Mouse (Mus musculus) limb, embryonic 10.5 days (tissue): Measurements from ENCODE around the gene Cage1. TPM values are rescaled to one million over a fixed set of nuclear protein-coding genes. Genes with fewer than 3 reads are reported as not detected.

ENCODE experiments used
- DNase-seq: peaks from one replicate; pipeline ENCODE4 v3.0.0-alpha.2; 2017; ENCODE audit warnings: low spot score
- H3K27ac ChIP-seq: fragments of 300-500 bp; sonication (generic); 2 replicates; pipeline ENCODE4 v1.5.1; 2016; ENCODE audit warnings: mild to moderate bottlenecking
- H3K27me3 ChIP-seq: fragments of 300-500 bp; sonication (generic); 2 replicates; pipeline ENCODE4 v1.6.1; 2016; ENCODE audit warnings: low read depth, mild to moderate bottlenecking; ENCODE audit not compliant: poor library complexity, severe bottlenecking
- H3K36me3 ChIP-seq: fragments of 300-500 bp; sonication (generic); 2 replicates; pipeline ENCODE4 v1.6.1; 2016; ENCODE audit warnings: mild to moderate bottlenecking, moderate library complexity
- H3K4me1 ChIP-seq: fragments of 300-500 bp; sonication (generic); 2 replicates; pipeline ENCODE4 v1.6.1; 2016
- H3K4me3 ChIP-seq: fragments of 300-500 bp; sonication (generic); 2 replicates; pipeline ENCODE4 v1.5.1; 2016; ENCODE audit warnings: mild to moderate bottlenecking, moderate library complexity
- H3K9me3 ChIP-seq: fragments of 300-500 bp; sonication (generic); replicated peaks from 2 replicates; pipeline ENCODE4 v1.6.1; 2016; ENCODE audit warnings: mild to moderate bottlenecking
- WGBS: fragments of 180-500 bp; shearing (Covaris S2); methylation state at CpG from one replicate; pipeline ENCODE4 v1.1.7; 2016; 5-methylcytosine and 5-hydroxymethylcytosine counted together
- polyA plus RNA-seq: library from polyadenylated mRNA; unstranded; fragments of >200 nt; fragmentation: Nextera tagmentation; extraction: Ambion mirVana; gene quantifications from 2 replicates; pipeline ENCODE4 v1.2.1, GENCODE M21; 2016

Cage1 gene
- polyA plus RNA-seq, 1 experiment from 2014 or later, result 0.96 TPM

- Histone ChIP-seq H3K27ac (no peak overlapping the region), H3K36me3 (peaks cover 5% of the 10 kb centered on the region; the same call in 1 of the 2 replicates), H3K27me3 (peaks cover 3% of the 10 kb centered on the region; the same call in 1 of the 2 replicates), H3K9me3 (no peaks in the 10 kb centered on the region), H3K4me3 (no peak overlapping the region), H3K4me1 (peaks cover 37% of the 10 kb centered on the region)
- WGBS, result 62% methylated on average over 8 of the region's 8 CpGs
- no peak for DNase-seq
Observed at GRCm38 (mm10) chr13:37969988-37970387, 66.9 kb downstream of the Cage1 start.

- WGBS, result 10% methylated on average over 14 of the region's 14 CpGs
- H3K4me3 ChIP-seq, result no peak overlapping the region
- H3K36me3 ChIP-seq, result peaks cover 5% of the 10 kb centered on the region; the same call in 1 of the 2 replicates
- no peak overlapping the region for H3K27ac ChIP-seq
- peak; percentile 93 for DNase-seq
- peaks cover 44% of the 10 kb centered on the region for H3K4me1 ChIP-seq
- H3K27me3 ChIP-seq, result peaks cover 9% of the 10 kb centered on the region; the same call in 1 of the 2 replicates
- H3K9me3 ChIP-seq, result no peaks in the 10 kb centered on the region
Observed at GRCm38 (mm10) chr13:37969337-37969736, 67.5 kb downstream of the Cage1 start.

- Histone ChIP-seq H3K36me3 (peaks cover 3% of the 10 kb centered on the region; the same call in 1 of the 2 replicates), H3K4me3 (peak overlapping the region; percentile 32; the same call in 1 of the 2 replicates), H3K4me1 (peaks cover 46% of the 10 kb centered on the region), H3K27ac (peak overlapping the region; percentile 78), H3K9me3 (no peaks in the 10 kb centered on the region), H3K27me3 (peaks cover 13% of the 10 kb centered on the region; the same call in 1 of the 2 replicates)
- 57% methylated on average over 10 of the region's 10 CpGs for WGBS
- DNase-seq, result no peak
Observed at GRCm38 (mm10) chr13:37967565-37967964, 69.3 kb downstream of the Cage1 start.

- H3K27ac ChIP-seq, result peak overlapping the region; percentile 78
- peak overlapping the region; percentile 32 for H3K4me3 ChIP-seq
- H3K27me3 ChIP-seq, result peaks cover 13% of the 10 kb centered on the region; the same call in 1 of the 2 replicates
- H3K4me1 ChIP-seq, result peaks cover 46% of the 10 kb centered on the region
- WGBS, result 38% methylated on average over 12 of the region's 12 CpGs
- peak; percentile 76 for DNase-seq
- H3K9me3 ChIP-seq, result no peaks in the 10 kb centered on the region
- peaks cover 3% of the 10 kb centered on the region; the same call in 1 of the 2 replicates for H3K36me3 ChIP-seq
Observed at GRCm38 (mm10) chr13:37967052-37967437, 69.8 kb downstream of the Cage1 start.

GRCm38 (mm10) chr13:37966256-37967051 is 70.4 kb downstream of the Cage1 start:
- H3K9me3 ChIP-seq, result no peaks in the 10 kb centered on the region
- 75% methylated on average over 15 of the region's 15 CpGs for WGBS

GRCm38 (mm10) chr13:37965126-37965914 is 71.5 kb downstream of the Cage1 start:
- Histone ChIP-seq H3K4me3 (no peak overlapping the region), H3K27me3 (peaks cover 13% of the 10 kb centered on the region; the same call in 1 of the 2 replicates), H3K36me3 (no peaks in the 10 kb centered on the region), H3K27ac (0 out of 2 replicates have a peak overlapping the region, but pooled peaks have one; percentile 4), H3K4me1 (peaks cover 46% of the 10 kb centered on the region), H3K9me3 (no peaks in the 10 kb centered on the region)
- 25% methylated on average over 17 of the region's 17 CpGs for WGBS
- DNase-seq, result no peak

More at GRCm38 (mm10) chr13:37966256-37967051, 70.4 kb downstream of the Cage1 start:
- H3K4me1 ChIP-seq, result peaks cover 46% of the 10 kb centered on the region
- peaks cover 13% of the 10 kb centered on the region; the same call in 1 of the 2 replicates for H3K27me3 ChIP-seq
- peak; percentile 45 for DNase-seq
- no peak overlapping the region for H3K4me3 ChIP-seq
- peak overlapping the region; percentile 78 for H3K27ac ChIP-seq
- H3K36me3 ChIP-seq, result no peaks in the 10 kb centered on the region

- peaks cover 46% of the 10 kb centered on the region for H3K4me1 ChIP-seq
Observed at GRCm38 (mm10) chr13:37964128-37965087, 72.5 kb downstream of the Cage1 start.

GRCm38 (mm10) chr13:37963354-37964007 is 73.4 kb downstream of the Cage1 start:
- H3K36me3 ChIP-seq, result no peaks in the 10 kb centered on the region
- H3K9me3 ChIP-seq, result no peaks in the 10 kb centered on the region
- H3K4me3 ChIP-seq, result peak overlapping the region; percentile 51
- peaks cover 13% of the 10 kb centered on the region; the same call in 1 of the 2 replicates for H3K27me3 ChIP-seq
- DNase-seq, result peak; percentile 85
- 2% methylated on average over 12 of the region's 12 CpGs for WGBS
- peak overlapping the region; percentile 78 for H3K27ac ChIP-seq
- H3K4me1 ChIP-seq, result peaks cover 46% of the 10 kb centered on the region

More at GRCm38 (mm10) chr13:37964128-37965087, 72.5 kb downstream of the Cage1 start:
- Histone ChIP-seq H3K9me3 (no peaks in the 10 kb centered on the region), H3K4me3 (peak overlapping the region; percentile 51), H3K27me3 (peaks cover 13% of the 10 kb centered on the region; the same call in 1 of the 2 replicates), H3K36me3 (no peaks in the 10 kb centered on the region), H3K27ac (peak overlapping the region; percentile 78)
- WGBS, result 47% methylated on average over 20 of the region's 20 CpGs
- DNase-seq, result no peak

GRCm38 (mm10) chr13:37962541-37962940 is 74.3 kb downstream of the Cage1 start:
- WGBS, result 75% methylated on average over 9 of the region's 9 CpGs
- Histone ChIP-seq H3K4me1 (peaks cover 40% of the 10 kb centered on the region), H3K27ac (0 out of 2 replicates have a peak overlapping the region, but pooled peaks have one; percentile 19), H3K9me3 (no peaks in the 10 kb centered on the region), H3K27me3 (peaks cover 13% of the 10 kb centered on the region; the same call in 1 of the 2 replicates), H3K4me3 (no peak overlapping the region), H3K36me3 (no peaks in the 10 kb centered on the region)
- DNase-seq, result no peak

GRCm38 (mm10) chr13:37959936-37960335 is 76.9 kb downstream of the Cage1 start:
- no peaks in the 10 kb centered on the region for H3K9me3 ChIP-seq

GRCm38 (mm10) chr13:37959239-37959907 is 77.5 kb downstream of the Cage1 start:
- no peaks in the 10 kb centered on the region for H3K9me3 ChIP-seq
- WGBS, result 81% methylated on average over 15 of the region's 15 CpGs
- no peak for DNase-seq
- H3K4me1 ChIP-seq, result peaks cover 9% of the 10 kb centered on the region
- peaks cover 4% of the 10 kb centered on the region; the same call in 1 of the 2 replicates for H3K27me3 ChIP-seq
- no peaks in the 10 kb centered on the region for H3K36me3 ChIP-seq
- H3K27ac ChIP-seq, result no peak overlapping the region
- H3K4me3 ChIP-seq, result no peak overlapping the region

More at GRCm38 (mm10) chr13:37959936-37960335, 76.9 kb downstream of the Cage1 start:
- DNase-seq, result no peak
- peaks cover 10% of the 10 kb centered on the region; the same call in 1 of the 2 replicates for H3K27me3 ChIP-seq
- peaks cover 14% of the 10 kb centered on the region for H3K4me1 ChIP-seq
- no peak overlapping the region for H3K27ac ChIP-seq
- no peak overlapping the region for H3K4me3 ChIP-seq
- WGBS, result 87% methylated on average over 7 of the region's 7 CpGs
- no peaks in the 10 kb centered on the region for H3K36me3 ChIP-seq
